16 mouse cellular contexts compared by ENCODE assay signal in the genomic region with DNA sequence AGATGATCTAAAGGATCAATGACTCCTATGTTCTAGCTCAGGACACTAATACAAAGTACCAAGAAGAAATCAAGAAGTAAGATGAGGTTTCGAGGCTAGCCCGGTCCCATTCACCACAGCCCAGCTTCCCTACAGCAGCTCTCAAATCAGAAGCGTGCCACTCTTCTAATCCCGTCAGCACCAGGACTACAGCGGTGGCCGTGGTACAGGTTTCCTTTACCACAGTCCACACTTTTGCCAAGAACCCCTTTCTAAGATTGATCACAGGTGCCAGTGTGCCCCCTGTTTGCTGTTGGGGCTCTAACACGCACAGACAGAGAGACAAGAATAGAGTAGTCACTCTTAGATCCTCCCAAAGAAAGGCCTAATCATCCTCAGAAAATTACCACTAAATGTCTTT.
"Had no signal": no experiment of that assay in that cellular context is flagged by ENCODE, and none has a peak within 500 bp of the region (broad histone marks: within the 10 kb centered on the region; RNA-seq: fewer than 3 reads in every experiment).

No protein-coding gene starts in this region.

- DNase-seq: retina, postnatal 1 day; right cerebral cortex, adult 18-20 months; right cerebral cortex, postnatal 14 days; right cerebral cortex, postnatal 25 days; right cerebral cortex, postnatal 4 days; spleen, adult 18-20 months; thymus, adult 18-20 months; thymus, adult 2 months; thymus, postnatal 14 days; thymus, postnatal 25 days; thymus, postnatal 36 days; thymus, postnatal 4 days had no signal

- H3K27ac ChIP-seq: neural tube, embryonic 13.5 days; neural tube, embryonic 15.5 days; stomach, embryonic 15.5 days; stomach, postnatal 0 days had no signal

- H3K4me1 ChIP-seq: neural tube, embryonic 13.5 days; neural tube, embryonic 15.5 days; stomach, embryonic 15.5 days had no signal

- H3K4me3 ChIP-seq: neural tube, embryonic 13.5 days; neural tube, embryonic 15.5 days; stomach, embryonic 15.5 days had no signal

- H3K9me3 ChIP-seq: neural tube, embryonic 13.5 days; neural tube, embryonic 15.5 days; stomach, embryonic 15.5 days had no signal

- H3K36me3 ChIP-seq: neural tube, embryonic 13.5 days; neural tube, embryonic 15.5 days; stomach, embryonic 15.5 days had no signal

- H3K27me3 ChIP-seq: neural tube, embryonic 13.5 days; neural tube, embryonic 15.5 days; stomach, embryonic 15.5 days had no signal
